Mouse (Mus musculus): ENCODE data around the gene Efna2.
"Not testable (repeated sequence)": the region's sequence is repeated elsewhere in the genome, so short reads cannot be mapped to it uniquely, and the experiment has no call there.

The Efna2 gene

DNA sequence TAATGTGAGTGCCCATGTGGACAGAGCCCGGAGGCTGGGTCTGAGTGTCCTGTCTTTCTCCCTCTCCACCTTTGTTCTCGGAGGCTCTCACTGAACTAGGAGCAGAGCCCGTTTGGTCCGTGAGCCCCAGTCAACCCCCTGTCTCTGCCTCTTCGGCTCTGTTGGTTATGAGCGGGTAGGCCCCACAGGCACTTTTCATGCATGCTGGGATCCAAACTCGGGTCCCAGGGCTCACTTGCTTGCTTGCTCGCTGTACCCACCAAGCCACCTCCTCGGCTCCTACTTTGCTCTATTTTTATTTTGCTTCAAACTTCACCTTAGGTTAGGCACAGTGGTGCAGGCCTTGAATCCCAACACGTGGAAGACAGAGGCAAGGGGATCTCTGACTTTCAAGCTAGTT is 8.5 kb downstream of the Efna2 start:
- DNase-seq (ENCODE audit: low read depth, low spot score), result no peak

DNA sequence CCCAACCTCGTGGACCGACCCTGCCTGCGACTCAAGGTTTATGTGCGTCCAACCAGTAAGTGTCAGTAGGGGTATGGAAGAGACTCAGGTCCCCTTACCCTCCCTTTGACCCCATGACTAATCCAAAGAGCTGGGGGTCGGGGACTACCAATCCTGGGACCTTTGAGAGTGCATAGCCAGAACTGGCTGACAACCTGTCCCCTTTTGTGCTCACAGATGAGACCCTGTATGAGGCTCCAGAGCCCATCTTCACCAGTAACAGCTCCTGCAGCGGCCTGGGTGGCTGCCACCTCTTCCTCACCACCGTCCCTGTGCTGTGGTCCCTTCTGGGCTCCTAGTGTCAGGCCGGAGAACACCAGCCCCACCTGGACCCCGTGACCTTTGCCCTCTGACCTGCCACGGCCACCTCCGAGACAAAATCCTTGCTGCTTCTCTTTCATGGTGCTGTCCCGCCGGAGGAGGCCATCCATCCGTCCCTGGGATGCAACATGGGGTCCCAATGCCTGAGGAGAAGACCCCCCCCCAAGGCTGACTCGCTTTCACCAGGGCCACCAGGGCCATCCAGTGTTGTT is 9.3 kb downstream of the Efna2 start:
- no peak for DNase-seq (ENCODE audit: low read depth, low spot score)

DNA sequence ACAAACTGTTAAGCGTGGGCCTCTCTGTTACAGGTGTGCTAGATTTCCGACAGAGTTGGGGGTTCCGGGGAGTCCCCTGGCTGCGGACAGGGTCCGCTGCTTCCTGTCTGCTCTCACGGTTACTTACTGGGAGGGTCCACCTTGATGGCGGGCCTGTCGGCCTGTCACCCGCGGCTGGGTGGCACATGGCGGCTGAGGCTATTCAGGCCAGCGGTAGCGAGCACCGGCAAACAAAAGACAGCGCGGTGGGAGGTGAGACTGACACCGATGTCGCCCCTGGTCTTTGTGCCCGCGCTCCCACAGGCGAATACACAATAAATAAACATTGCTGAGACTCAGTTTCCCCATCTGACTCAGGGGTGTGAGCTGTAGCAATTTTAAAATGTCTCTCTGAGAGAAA is 10.7 kb downstream of the Efna2 start:
- no peak for DNase-seq (ENCODE audit: low read depth, low spot score)

DNA sequence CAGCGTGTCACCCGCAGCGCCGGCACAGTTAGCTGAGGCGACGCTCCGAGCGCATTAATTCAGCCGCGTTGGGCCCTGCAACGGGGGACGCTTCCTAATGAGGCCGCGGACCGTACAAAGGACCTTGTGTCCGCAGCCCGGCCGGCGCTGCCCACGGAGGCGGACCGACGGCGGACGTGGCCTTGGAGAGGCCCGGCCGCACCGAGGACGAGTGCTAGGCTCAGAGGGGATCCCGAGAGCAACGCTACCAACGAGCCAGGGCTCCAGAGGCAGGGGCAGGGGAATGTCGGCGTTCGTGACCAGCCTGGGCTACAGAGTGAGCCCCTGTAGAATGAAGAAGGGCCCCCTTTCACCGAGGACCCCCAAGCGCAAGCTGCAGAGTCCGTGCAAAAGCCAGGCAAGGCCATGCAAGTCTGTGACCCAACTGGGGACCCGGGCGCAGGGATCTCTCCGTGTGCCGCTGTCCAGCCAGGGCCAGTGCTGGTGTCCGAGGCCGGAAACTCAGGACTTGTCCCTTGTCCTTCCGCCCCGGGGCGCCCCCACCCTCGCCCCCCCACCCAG is 11.3 kb downstream of the Efna2 start:
- DNase-seq (ENCODE audit: low read depth, low spot score), result no peak

DNA sequence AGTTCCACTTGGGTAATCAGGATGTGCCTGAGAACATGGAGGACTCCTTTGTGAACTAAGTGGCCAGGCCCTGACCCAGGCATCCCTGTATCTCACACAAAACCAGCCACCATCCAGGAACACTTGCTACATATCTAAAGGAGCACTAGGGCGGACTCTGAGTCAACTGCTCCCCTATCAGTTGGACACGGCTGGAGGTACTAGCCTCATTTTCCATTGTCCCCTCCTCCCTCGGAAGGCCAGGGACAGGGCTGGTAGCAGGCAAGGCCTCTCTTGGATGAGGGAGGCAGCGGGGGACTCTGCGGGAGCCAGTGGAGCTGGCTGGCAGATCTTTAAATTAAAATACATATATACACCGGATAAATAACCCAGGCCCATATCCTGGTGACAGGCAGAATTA is 14.7 kb downstream of the Efna2 start:
- DNase-seq (ENCODE audit: low read depth, low spot score), result no peak

DNA sequence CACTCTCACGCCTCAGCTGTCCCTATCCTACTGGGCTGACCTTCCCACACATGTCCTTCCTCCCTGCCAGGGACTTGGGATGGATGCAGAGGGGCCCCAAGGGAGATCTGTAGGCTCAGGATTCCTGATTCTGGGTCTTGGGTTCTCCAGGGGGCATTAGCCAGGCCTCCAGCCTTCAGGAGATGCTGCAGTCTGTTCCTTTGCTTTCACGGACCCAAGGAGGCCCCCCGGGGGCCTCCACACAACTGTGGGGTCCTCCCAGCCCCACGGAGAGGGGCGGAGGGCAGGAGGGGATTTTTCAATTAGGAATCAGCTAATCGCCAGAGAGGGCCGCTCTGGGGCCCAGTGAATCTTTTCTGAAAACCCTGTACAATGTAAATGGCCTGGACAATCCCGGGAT is 15.2 kb downstream of the Efna2 start:
- DNase-seq (ENCODE audit: low read depth, low spot score), result no peak

DNA sequence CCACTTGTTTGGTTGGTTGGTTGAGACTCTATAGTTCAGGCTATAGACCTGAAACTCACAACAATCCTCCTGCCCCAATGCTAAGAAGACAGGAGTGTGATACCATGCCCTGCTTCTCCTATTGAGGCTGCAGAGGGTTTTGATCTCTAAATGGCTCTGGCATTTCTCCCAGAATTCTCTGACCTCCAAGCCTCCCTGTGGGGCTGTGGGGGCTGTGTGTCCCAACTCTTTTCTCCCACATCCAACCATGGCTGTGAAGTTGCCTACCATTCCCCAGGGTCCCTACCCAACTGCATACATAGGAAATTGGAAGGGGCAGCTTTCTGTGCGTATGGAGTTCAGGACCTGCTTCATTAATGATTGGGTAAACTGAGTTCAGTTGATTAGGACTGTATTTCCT is 16.9 kb downstream of the Efna2 start:
- DNase-seq (ENCODE audit: low read depth, low spot score), result no peak

DNA sequence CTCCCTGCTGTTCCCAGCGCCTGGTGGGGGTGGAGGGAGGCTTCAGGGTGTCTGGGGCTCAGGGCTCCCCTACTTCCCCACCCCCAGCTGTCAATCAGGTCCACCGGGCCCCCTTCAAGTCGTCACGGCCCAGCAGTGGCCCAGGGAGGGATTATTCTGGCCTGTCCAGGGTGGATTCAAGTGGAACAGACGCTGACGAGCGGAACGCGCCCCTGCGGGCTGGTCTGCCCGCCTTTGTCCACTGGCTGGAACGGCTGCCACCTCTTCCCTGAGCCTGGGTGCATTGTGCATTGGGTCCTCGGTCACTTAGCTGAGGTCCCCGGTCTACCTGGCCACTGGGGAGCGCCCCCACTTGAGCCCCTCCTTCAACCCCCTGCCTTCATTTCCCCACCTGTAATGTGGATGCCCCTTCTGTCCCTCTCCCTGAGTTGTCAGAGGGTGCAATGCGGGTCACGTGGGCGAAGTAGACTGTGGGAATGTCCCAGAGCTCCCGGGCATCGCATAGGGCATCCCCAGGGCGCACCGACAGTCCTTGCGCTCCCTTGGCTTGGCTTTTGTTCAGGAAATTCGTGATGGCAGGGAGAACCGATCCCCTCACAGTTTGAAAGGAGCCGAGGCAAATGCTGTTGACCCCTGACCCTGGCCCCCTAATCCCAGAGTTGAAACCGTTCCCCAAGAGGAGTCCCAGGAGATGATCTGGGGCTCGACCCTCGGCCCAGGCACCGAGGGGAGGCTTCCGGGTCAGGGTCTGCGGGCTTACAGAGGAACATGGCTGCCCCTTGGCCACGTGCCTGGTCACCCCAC is 17.7 kb downstream of the Efna2 start:
- no peak for DNase-seq (ENCODE audit: low read depth, low spot score)

DNA sequence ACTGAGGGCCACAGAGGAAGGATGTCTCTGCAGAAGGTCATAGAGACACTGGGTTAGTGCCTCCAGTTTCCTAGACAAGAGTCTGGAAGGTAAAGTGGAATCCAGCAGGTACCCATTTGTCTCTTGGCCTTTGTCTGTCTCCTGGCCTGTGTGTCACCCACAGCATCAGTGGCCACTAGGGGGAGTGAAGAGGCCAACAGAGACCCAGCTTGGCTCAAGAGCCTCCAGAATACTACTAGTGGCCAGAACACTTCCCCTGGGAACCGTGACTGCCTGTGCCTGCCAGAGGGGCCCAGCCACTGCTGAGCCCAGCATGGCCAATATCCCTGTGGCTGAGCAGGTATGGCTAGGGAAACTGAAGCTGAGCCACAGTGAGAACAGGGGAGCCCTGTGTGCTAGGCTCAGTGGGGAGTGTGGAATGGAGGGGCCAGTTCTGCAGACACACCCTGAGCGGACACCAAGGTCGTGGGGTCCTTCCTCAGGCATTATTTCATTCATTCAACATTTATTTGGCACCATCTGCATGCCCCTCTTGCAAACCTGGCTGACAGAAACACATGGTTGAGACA is 20.2 kb downstream of the Efna2 start:
- peak; percentile 77 for DNase-seq (ENCODE audit: low read depth, low spot score)

DNA sequence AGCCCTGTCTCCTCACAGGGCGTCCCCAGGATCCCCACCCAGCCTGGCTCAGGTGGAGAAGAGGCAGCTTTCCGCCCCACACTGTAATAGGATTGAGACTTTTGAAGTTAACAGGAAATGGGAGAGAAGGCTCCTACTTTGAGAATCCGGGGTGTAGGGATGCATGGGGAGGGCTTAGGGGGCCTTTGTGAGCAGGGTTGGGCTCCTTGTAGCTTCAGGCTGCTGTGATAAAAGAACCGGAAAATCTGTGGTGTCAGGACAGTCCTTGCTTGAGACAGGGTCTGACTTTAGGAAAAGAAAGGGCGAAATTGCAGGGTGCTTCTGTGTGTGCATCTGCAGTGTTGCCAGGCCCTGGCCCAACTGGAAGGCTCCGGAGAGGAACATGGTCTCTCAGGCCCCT is 21.2 kb downstream of the Efna2 start:
- DNase-seq (ENCODE audit: low read depth, low spot score), result no peak

DNA sequence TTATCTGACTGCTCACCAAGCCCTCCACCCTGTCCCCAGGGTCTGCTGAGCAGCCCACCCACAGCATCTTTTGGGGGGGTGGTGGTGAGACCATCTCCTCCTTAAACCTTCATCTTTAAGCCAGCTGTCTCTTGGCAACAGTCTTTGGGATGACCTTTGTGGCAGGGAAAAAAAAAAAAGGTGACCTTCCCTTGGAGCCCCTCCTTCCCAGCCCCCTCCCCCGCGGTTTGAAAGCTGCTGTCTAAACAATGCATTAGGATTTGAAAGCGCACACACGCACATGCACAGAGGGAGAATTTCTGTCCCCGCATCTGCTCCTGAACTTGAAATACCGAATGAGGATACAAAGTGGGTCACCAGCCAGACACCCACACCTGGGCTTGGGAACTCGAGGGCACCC is 24.8 kb downstream of the Efna2 start:
- DNase-seq (ENCODE audit: low read depth, low spot score), result no peak

DNA sequence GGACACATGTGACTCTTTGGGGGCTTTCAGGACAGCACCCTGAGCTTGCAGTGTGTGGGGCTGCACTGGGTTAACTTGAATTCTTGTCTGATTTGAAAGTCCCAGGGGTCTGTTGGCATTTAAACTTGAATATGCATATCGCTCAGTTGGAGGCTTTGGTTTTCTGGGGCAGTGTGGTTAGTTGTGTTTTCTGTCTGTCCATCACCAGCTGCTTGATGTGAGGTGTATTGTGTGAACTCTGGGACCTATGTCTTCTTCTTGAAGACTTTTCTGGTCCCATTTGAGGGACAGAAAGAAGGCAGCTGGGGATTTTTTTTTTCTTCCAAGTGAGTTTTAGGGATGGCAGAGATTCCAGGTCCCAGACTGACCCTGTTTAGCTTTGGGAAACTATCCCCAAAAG is 27.9 kb downstream of the Efna2 start:
- no peak for DNase-seq (ENCODE audit: low read depth, low spot score)

DNA sequence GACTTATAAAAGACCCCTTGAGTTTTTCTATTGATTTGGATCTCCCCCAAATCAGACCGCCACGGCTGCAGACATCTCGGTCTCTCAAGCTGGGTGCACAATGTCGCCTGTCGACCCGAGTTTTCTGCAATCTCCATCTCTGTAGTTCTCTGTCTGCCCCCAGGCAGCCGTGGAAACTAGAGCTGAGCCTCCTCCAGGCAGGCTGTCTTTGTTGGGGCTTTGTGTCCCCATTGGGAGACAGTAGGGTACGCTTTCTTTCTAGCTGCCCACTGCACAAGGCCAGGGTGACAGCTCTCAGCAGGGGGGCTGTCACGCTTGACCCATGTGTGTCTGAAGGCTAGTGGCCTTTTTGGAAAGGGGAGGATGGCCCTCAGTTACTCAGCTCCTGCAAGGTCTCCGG is 28.4 kb downstream of the Efna2 start:
- no peak for DNase-seq (ENCODE audit: low read depth, low spot score)

DNA sequence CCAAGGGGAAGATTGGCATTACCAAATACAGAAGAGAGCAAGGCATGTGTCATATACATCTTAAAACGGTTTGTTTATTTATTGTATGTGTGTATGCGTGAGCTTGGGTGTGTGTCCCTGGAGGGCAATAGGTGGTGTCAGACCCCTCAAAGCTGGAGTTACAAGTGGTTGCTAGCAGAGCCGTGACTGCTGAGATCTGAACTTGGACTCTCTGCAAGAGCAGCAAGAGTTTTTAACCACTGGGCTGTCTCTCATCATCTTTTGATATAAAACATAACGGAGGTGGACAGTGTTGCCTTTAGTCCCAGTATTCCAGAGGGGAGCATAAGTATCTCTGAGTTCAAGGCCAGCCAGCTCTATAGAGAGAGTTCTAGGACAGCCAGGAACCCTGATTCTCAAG is 29.0 kb downstream of the Efna2 start:
- no peak for DNase-seq (ENCODE audit: low read depth, low spot score)

DNA sequence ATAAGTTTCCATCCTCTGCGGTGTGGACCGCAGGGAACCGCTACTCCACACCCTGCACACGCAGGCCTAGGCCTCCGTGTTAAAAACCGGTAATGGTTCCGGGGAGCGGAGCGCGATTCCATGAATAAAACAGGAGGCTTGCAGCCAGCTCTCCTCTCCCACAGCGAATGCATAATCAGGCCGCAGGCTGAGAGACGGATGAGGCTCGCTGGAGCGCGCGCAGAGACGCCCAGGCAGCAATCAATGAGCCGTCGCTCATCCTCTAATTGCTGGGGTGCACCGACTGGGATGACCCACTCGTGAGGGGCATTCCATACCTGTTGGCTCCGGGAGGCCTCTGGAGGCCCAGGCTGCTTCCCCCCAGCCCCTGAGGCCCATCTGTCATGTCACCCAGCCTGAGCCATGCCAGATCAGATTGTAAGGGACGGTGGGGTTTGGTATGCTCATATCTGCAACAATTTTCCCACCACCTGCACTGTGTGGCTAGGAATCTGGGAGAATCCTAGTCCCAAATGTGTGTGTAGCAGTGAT is 29.6 kb downstream of the Efna2 start:
- no peak for DNase-seq (ENCODE audit: low read depth, low spot score)

DNA sequence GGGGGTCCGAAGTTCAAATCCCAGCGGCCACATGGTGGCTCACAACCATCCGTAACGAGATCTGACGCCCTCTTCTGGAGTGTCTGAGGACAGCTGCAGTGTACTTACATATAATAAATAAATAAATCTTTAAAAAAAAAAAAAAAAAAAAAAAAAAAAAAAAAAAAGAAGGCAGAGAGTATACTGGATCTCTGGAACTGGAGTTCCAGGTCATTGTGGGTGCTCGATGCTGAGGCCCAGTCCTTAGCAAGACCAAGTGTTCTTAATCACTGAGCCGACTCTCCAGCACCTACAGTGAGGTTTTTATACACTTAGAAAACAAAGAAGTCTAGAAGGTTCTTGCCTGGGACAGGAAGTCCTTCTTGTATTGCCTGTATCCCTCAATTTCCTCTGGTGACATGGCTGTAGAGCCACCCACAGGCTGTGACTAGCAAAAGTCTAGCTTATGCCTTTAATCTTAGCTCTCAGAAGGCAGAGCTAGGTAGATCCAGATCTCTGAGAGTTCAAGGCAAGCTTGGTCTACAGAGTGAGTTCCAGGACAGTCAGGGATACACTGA is 32.3 kb downstream of the Efna2 start:
- not testable (repeated sequence) for DNase-seq (ENCODE audit: low read depth, low spot score)

DNA sequence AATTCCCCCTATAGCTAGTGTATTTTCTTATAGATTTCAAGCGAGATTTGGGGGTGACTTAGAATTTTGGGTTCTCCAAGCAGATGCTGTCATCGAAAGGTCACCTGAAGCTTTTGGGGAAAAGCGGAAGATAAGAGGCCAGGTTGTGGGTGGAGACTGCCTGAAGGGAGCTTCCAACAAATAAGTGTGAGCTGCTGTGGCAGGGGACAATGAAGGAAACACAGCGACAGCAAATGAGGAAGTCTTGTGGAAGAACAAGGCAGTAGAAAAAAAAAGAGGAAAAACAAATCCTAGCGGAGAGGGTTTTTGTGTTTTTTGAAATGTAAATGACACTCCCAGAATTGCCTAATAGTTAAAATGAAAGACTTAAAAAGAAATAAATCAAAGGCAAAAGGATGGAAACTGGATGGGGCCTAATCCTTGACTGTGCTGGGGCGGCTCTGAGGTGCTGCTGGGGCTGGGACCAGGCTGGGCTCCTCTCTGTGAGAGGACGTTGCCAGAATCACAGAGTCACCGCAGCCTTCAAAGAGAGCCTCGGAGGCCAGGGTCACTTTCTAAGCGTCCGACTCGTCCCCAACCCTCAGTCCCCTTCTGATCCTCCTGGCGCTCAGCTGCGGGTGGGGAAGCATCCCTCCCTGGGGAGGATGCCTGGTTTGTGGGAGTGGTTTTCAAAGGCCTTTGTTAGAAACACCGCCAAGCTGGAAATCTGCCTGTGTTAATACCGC is 35.9 kb downstream of the Efna2 start:
- no peak for DNase-seq (ENCODE audit: low read depth, low spot score)

DNA sequence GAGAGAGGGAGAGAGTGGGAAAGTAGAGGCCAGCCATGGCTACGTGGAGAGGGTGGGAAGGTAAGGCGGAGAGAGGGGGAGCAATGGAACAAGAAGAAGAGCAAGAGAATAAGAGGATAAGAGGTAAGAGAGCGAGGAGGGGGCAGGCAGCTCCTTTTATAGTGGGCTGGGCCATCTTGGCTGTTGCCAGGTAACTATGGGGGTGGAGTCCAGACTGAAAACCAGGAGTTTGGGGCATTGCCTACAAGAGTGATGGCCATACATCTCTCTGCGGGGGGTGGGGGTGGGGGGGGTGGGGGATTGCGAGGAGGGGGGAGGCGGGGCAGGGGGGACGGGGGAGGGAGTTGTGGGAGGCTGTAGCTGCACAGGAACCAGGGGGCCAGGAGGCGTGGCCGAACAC is 41.4 kb downstream of the Efna2 start:
- no peak for DNase-seq (ENCODE audit: low read depth, low spot score)

DNA sequence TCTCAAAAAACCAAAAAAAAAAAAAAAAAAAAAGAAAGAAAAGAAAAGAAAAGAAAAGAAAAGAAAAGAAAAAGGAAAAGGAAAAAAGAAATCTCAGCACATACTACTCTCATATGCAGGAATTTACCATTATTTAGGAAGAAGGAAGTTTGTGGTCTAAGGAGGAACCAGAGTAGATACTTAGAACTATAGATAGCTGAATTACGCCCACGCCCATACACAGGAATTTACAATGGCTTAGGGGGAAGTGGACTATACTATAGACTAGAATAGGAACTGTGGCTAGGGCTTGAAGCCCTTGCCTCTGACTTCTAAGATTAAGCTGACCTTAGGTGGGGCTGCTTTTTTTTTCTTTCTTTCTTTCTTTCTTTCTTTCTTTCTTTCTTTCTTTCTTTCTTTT is 43.9 kb downstream of the Efna2 start:
- not testable (repeated sequence) for DNase-seq (ENCODE audit: low read depth, low spot score)

DNA sequence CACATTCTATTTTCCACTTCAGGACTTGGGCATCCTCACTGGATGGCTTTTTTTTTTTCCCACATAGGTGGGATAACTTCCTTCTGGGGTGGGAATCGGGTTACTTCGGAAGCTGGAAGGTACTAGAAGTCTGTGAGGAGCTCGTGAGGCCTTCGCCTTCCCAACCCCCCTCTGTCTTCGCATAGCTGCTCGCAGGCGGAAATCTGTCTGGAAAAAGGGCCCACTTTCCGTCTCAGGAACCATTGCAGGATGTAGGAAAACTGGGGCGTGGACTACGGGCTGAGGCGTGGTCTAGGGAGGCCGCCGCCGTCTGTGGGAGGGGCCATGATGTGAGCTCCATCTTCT is 46.8 kb downstream of the Efna2 start:
- no peak for DNase-seq (ENCODE audit: low read depth, low spot score)

DNA sequence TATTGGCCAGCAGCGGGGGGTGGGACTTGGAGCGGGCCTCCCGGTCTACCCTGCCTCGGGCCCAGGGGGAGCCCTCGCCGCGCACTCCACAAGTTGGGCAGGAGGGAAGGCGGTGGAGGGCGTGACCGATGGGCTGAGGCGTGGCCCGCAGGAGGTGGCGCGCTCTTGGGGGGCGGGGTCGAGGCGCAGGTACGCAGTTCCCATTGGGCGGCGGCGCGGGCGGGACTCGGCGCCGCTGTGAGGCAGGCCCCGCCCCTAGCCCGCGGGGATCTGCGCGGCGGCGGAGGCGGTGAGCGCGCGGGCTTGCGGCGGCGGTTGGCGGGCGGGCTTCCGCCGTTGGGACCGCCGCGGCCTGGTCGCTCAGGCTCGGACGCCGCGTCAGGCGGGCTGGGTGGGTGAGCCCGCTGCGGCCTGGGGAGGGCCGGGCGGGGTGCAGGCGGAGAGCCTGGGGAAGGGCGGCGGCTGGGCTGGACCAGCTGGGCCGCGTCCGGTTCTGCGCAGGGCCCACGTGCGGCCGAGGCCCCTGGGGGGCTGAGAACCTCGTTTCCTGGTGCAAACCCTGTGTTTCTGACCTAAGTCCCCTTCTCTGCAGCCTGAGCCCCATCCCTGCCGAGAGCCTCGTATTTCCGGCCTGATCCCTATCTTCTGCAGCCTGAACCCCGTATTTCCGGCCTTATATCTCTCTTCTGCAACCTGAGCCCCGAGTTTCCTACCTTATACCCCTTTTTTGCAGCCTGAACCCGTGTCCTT is 47.3 kb downstream of the Efna2 start, which contains the start of gene Mum1:
Gene Mum1 (plus strand): TSS at position 19 of the 750 bp plus-strand sequence.
- peak; percentile 99 for DNase-seq (ENCODE audit: low read depth, low spot score)

Data from WW6 (cell line).